Mouse (Mus musculus) CD4-positive helper T cell, adult 2 months (primary cell): ENCODE data around the gene Fgfr2.

Experiments
- DNase-seq: peaks from one replicate; pipeline ENCODE4 v3.0.0-alpha.2; 2012; ENCODE audit warnings: low read depth, missing footprints, low spot score

Fgfr2 gene

GRCm38 (mm10) chr7:132236789-132237188, 886.4 kb downstream of the Fgfr2 start:
- no peak for DNase-seq

GRCm38 (mm10) chr7:132234250-132234649, 888.9 kb downstream of the Fgfr2 start:
- no peak for DNase-seq

- DNase-seq, result no peak
Observed at GRCm38 (mm10) chr7:132233732-132234131, 889.4 kb downstream of the Fgfr2 start.

DNA sequence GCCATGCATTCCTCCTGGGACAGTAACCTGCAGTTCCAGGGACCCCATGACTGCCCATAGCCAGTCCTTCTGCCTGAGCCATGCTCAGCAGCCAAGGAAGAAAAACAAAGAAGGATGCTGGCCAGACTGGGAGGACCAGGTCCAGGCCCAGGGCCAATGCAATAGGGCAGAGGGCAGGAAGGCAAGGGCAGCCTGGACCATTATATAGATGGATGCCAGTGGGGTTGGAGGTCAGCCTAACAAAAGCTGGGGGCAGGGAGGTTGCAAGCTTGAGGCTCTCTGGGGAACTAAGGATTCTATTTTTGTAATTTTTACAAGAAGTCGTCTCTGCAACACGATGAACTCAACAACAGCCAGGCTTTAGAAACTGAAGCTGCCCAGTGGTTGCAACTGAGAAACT, 890.2 kb downstream of the Fgfr2 start:
- DNase-seq, result no peak

- DNase-seq, result no peak
Observed at GRCm38 (mm10) chr7:132231476-132231875, 891.7 kb downstream of the Fgfr2 start.

- no peak for DNase-seq
Observed at GRCm38 (mm10) chr7:132230961-132231360, 892.2 kb downstream of the Fgfr2 start.

GRCm38 (mm10) chr7:132227075-132227640, 896.0 kb downstream of the Fgfr2 start:
- DNase-seq, result no peak

DNA sequence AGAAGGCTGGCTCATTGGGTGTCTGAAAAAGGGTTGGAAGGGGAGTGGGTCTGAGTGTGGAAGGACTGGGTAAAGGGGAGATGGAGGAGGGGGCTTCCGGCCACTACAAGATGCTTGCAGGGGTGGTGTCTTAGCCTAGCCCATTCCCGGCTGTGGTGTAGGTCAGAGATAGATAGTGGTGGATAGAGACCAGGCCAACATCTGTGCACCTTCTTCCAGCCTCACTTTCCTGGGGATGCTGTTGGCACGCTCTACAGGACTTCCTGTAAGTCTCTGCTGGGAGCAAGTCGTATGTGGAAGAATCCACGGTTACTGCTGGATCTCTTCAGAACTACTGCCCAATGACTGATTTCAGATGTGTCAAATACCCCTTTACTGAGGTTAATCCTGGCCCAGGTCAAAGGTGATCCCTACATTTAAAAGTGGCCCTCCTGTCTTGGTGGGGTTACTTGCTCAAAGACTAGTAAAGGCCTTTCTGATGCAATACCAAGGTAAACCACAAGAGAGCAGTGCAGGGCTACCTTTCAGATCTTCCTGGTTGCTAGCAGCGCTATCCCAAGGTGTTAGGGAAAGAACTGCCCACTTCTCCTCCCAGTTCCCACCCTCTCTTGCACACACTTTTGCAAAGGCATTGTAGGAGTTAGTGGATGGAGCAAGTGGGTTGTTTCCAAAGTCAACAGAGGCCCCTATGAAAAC, 896.6 kb downstream of the Fgfr2 start:
- peak; percentile 68 for DNase-seq

- no peak for DNase-seq
Observed at GRCm38 (mm10) chr7:132223452-132224141, 899.6 kb downstream of the Fgfr2 start.

- DNase-seq, result no peak
Observed at GRCm38 (mm10) chr7:132214031-132214430, 909.1 kb downstream of the Fgfr2 start.

- no peak for DNase-seq
Observed at GRCm38 (mm10) chr7:132213460-132213859, 909.7 kb downstream of the Fgfr2 start.

GRCm38 (mm10) chr7:132211920-132212701, 911.0 kb downstream of the Fgfr2 start:
- no peak for DNase-seq

DNA sequence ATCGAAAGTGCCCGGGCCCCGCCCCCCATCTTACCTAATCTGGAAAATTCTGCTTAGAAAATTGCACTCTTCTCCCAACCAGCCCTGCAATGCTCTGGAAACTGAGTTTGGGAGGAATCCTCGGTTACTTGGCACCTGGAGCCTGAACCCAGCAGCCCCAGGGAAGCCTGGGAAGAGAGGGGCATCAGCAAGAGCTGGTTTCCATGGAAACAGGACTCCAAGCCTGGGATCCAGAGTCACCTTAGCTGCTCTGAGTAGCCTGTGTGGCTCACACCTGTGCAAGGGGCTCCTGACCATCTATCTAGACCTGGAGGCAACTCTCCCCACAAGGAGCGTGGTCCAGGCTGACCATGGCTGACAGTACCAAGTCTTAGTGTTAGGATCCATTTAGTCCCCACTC, 912.5 kb downstream of the Fgfr2 start:
- no peak for DNase-seq

DNA sequence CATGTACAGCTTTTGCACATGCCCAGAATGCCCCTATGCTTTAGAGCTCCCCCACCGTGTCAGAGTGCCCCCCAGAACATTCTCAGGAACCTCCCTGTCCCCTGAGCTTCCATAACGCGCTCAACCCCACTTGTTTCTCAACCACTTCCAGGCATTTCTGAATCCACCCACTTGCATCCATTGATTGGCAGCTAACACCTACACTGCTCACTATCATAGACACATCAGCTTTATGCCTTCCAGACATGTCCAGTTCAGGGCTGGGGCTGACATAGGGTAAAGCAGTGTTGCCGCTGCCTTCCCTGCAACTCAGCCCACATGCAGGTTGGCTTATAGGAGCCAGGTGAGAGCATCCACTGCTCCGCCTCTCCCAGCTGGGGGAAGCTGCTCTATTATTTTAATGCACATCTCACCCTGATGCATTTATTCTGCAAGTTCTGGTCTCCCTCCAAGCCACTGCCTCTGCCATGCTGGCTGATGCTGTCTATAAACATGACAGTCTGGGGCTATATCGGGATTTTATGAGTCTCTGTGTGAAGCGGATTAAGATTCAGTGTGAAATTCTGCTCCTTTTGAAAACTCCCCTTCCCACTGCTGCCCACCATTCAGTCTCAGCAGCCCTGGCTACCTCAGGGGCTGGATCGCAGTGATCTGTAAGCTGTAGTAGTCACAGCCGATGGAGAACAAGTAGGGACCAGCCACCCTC, 914.1 kb downstream of the Fgfr2 start:
- DNase-seq, result no peak

- no peak for DNase-seq
Observed at GRCm38 (mm10) chr7:132204073-132204612, 919.0 kb downstream of the Fgfr2 start.

DNA sequence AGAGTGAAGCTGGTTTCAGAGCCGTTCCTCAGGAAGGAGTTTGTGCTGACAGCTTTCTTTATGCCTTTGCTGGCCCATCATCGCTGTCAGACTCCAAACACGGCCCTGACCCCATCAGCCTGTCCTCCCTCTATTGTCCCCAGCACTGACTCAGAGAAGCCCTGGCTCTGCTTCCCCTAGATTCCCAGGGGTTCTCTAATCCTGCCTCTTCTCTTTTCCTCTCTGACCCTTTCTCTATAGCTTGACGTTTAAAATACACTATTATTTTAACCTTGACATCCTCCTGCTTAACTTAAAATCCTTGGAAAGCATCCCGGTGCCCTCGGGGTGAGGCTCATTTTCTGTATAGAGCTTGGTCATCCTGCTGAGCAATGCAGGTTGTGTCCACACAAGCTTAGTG, 923.5 kb downstream of the Fgfr2 start:
- DNase-seq, result no peak

DNA sequence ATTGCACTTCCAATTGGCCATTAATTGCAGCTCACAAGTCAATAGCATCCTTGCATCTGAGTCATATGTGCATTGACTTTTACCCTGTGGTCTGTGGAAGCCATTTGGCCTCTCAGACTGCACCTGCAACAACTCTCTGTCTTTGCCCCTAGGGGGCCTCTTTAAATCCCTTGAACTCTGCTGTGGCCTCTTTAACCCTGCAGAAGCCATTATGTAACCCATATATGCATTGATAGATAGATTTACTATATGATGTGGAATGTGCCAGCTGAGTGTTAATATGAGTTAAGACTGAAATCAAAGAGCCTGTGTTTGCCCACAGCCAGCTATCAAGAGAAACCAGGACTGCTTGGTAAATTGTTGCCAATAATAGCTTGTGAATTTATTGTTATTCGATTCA, 924.3 kb downstream of the Fgfr2 start:
- no peak for DNase-seq

DNA sequence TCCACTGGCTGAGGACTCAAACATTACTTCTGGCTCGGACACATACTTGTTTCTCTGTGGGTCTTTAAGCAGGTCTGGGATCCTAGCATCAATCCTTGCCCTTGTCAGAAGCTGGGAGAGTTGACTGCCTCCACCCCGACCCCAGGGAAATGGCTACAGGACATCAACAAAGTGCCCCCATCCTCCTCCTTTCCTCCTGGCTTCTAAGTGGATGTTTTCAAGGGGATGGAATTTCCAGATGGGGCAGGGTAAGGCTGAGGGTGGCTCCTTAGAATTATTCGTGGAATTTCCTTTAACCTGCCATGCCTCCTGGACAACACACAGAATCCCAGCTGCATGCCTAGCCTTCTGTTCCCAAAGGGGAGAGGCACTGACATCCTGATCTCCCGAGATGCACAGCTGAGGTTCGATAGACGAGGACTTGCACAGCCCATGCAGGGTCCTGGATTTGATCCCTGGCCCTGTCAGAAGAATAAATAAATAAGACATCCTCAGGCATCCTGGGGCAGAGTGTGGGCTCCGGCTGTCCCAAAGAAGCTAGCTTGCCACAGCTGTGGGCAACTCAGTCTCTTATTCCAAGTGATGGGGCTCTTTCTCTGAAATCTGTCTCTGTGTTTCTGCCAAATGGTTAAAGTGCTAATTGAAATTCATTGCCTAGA, 925.2 kb downstream of the Fgfr2 start:
- DNase-seq, result no peak

DNA sequence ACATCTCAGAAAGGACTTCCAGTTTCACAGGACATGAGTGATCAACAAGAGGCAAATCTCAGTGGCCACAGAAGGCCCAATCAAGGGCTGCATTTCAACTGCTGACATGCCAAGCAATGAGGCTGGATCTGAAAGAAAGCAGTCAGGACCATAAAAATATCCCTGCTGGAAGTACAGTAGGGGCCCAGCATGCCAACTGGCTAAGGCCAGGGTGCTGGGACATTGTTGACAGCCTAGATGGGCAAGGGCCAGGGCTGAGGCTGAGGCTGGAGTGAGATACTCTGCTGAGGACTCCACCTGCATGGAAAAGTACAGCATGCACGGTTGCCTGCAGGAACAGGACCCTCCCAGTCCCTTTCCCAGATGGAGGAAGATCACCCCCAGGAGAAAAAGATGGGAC, 926.6 kb downstream of the Fgfr2 start:
- DNase-seq, result no peak

- no peak for DNase-seq
Observed at GRCm38 (mm10) chr7:132193606-132194005, 929.5 kb downstream of the Fgfr2 start.

GRCm38 (mm10) chr7:132187456-132187855, 935.7 kb downstream of the Fgfr2 start:
- DNase-seq, result no peak
